Mouse (Mus musculus) kidney, adult 2 months (tissue): ENCODE data around the gene Mitf. TPM values are rescaled to one million over a fixed set of nuclear protein-coding genes. Genes with fewer than 3 reads are reported as not detected.

ENCODE experiments used
- DNase-seq: peaks from one replicate; pipeline ENCODE4 v3.0.0; 2021
- H3K27ac ChIP-seq: fragments of 200-500 bp; 2 replicates; pipeline ENCODE4 v1.5.1; 2012; ENCODE audit warnings: low read depth, low read length, control low read depth, inconsistent platforms; ENCODE audit not compliant: insufficient read depth
- H3K27me3 ChIP-seq: fragments of 200-500 bp; replicated peaks from 2 replicates; pipeline ENCODE4 v1.6.1; 2012; ENCODE audit warnings: mild to moderate bottlenecking, moderate library complexity, low read length, inconsistent platforms; ENCODE audit not compliant: control insufficient read depth, insufficient read depth
- H3K36me3 ChIP-seq: fragments of 200-500 bp; 2 replicates; pipeline ENCODE4 v1.6.1; 2012; ENCODE audit warnings: mild to moderate bottlenecking, moderate library complexity, low read length, inconsistent platforms; ENCODE audit not compliant: control insufficient read depth, insufficient read depth
- H3K4me1 ChIP-seq: fragments of 200-500 bp; 2 replicates; pipeline ENCODE4 v1.6.1; 2011; ENCODE audit warnings: low read length; ENCODE audit not compliant: control insufficient read depth, insufficient read depth
- H3K4me3 ChIP-seq: fragments of 200-500 bp; 2 replicates; pipeline ENCODE4 v1.5.1; 2011; ENCODE audit warnings: mild to moderate bottlenecking, low read depth, low read length, control low read depth; ENCODE audit not compliant: insufficient read depth
- CTCF ChIP-seq: fragments of 200-500 bp; conservative IDR thresholded peaks from 2 replicates; pipeline ENCODE4 v1.5.1; 2011; ENCODE audit warnings: low read depth, mild to moderate bottlenecking, control low read depth, low read length, moderate library complexity, mixed read lengths; ENCODE audit not compliant: insufficient read depth, insufficient read length
- POLR2A ChIP-seq: fragments of 200-500 bp; IDR thresholded peaks from one replicate; pipeline ENCODE4 v1.6.1; 2011; ENCODE audit warnings: low read depth, low read length, control low read depth
- WGBS: fragments of 180-500 bp; shearing (Covaris S2); methylation state at CpG from one replicate; pipeline ENCODE4 v1.1.7; 2018; 5-methylcytosine and 5-hydroxymethylcytosine counted together
- polyA plus RNA-seq: library from polyadenylated mRNA; depleted of rRNA; stranded (reverse); fragments of >200 nt; gene quantifications from 2 replicates; pipeline ENCODE4 v1.2.3, GENCODE M21; 2012

The Mitf gene
- polyA plus RNA-seq, 1 experiment: 8.3 TPM

- 58% methylated on average over 8 of the region's 8 CpGs for WGBS
- DNase-seq: peak; percentile 57
- 0 out of 2 replicates have a peak overlapping the region, but pooled peaks have one; percentile 16 for H3K27ac ChIP-seq
- no peak for TF ChIP-seq POLR2A
- TF ChIP-seq CTCF: no peak
- H3K27me3 ChIP-seq: no peaks in the 10 kb centered on the region; the same call in 1 of the 2 replicates
- no peaks in the 10 kb centered on the region for H3K36me3 ChIP-seq
- no peak overlapping the region for H3K4me3 ChIP-seq
- peaks cover 6% of the 10 kb centered on the region; the same call in 1 of the 2 replicates for H3K4me1 ChIP-seq
Measured at GRCm38 (mm10) chr6:97820505-97820904, 13.7 kb downstream of the Mitf start.

GRCm38 (mm10) chr6:97821811-97822210 is 15.0 kb downstream of the Mitf start:
- Histone ChIP-seq H3K4me1 (peaks cover under 1% of the 10 kb centered on the region; the same call in 1 of the 2 replicates), H3K27me3 (no peaks in the 10 kb centered on the region; the same call in 1 of the 2 replicates), H3K27ac (no peak overlapping the region), H3K36me3 (no peaks in the 10 kb centered on the region), H3K4me3 (no peak overlapping the region)
- DNase-seq: no peak
- TF ChIP-seq POLR2A (no peak), CTCF (no peak)
- WGBS: 94% methylated on average over 7 of the region's 7 CpGs

GRCm38 (mm10) chr6:97826642-97827275 is 19.9 kb downstream of the Mitf start:
- Histone ChIP-seq H3K4me3 (no peak overlapping the region), H3K27ac (no peak overlapping the region), H3K4me1 (peaks cover 7% of the 10 kb centered on the region), H3K36me3 (no peaks in the 10 kb centered on the region), H3K27me3 (no peaks in the 10 kb centered on the region; the same call in 1 of the 2 replicates)
- DNase-seq: no peak
- TF ChIP-seq POLR2A (no peak), CTCF (no peak)
- WGBS: 64% methylated on average over 7 of the region's 7 CpGs

- H3K36me3 ChIP-seq: no peaks in the 10 kb centered on the region
- no peak overlapping the region for H3K27ac ChIP-seq
- 80% methylated on average over 3 of the region's 3 CpGs for WGBS
- no peak for DNase-seq
- no peak for TF ChIP-seq POLR2A
- no peak for TF ChIP-seq CTCF
- H3K4me3 ChIP-seq: no peak overlapping the region
- H3K4me1 ChIP-seq: peaks cover 7% of the 10 kb centered on the region
- no peaks in the 10 kb centered on the region for H3K27me3 ChIP-seq
Measured at GRCm38 (mm10) chr6:97828021-97828420, 21.2 kb downstream of the Mitf start.

- Histone ChIP-seq H3K4me3 (no peak overlapping the region), H3K4me1 (peaks cover 7% of the 10 kb centered on the region), H3K27ac (peak overlapping the region; percentile 9; the same call in 1 of the 2 replicates), H3K36me3 (no peaks in the 10 kb centered on the region), H3K27me3 (no peaks in the 10 kb centered on the region)
- DNase-seq: peak; percentile 13
- WGBS: 28% methylated on average over 13 of the region's 13 CpGs
- TF ChIP-seq CTCF (no peak), POLR2A (no peak)
Measured at GRCm38 (mm10) chr6:97828822-97829719, 22.2 kb downstream of the Mitf start.

GRCm38 (mm10) chr6:97832501-97832900 is 25.6 kb downstream of the Mitf start:
- Histone ChIP-seq H3K27ac (no peak overlapping the region), H3K36me3 (no peaks in the 10 kb centered on the region), H3K4me1 (peaks cover 7% of the 10 kb centered on the region), H3K27me3 (no peaks in the 10 kb centered on the region), H3K4me3 (no peak overlapping the region)
- no peak for TF ChIP-seq CTCF
- 96% methylated on average over 4 of the region's 4 CpGs for WGBS
- no peak for DNase-seq

- 68% methylated on average over 7 of the region's 7 CpGs for WGBS
- Histone ChIP-seq H3K4me3 (no peak overlapping the region), H3K36me3 (no peaks in the 10 kb centered on the region), H3K4me1 (no peaks in the 10 kb centered on the region; the same call in 1 of the 2 replicates), H3K27me3 (no peaks in the 10 kb centered on the region), H3K27ac (no peak overlapping the region)
- DNase-seq: no peak
- TF ChIP-seq POLR2A (no peak), CTCF (no peak)
Measured at GRCm38 (mm10) chr6:97836176-97836575, 29.3 kb downstream of the Mitf start.
